ENCODE assay signal across 9 mouse cellular contexts in genomic region chr11:109363191-109364133, GRCm38 (mm10). TPM values are rescaled to one million over a fixed set of nuclear protein-coding genes. Genes with fewer than 3 reads are reported as not detected.
DNase-seq lines count a peak whose midpoint lies in the region; ATAC-seq lines count a peak whose summit lies in the region.
"Had no signal": no experiment of that assay in that cellular context is flagged by ENCODE, and none has a peak within 500 bp of the region (broad histone marks: within the 10 kb centered on the region; RNA-seq: fewer than 3 reads in every experiment).

No protein-coding gene starts in this region.

- peak overlapping the region; percentile 96 for H3K9ac ChIP-seq in liver, embryonic 16.5 days (ENCODE audit: low read depth, low read length)

- H3K36me3 ChIP-seq in liver, embryonic 16.5 days (ENCODE audit: control insufficient read depth, insufficient read depth) = peaks cover 6% of the 10 kb centered on the region; the same call in 1 of the 2 replicates

- H3K27me3 ChIP-seq in liver, embryonic 16.5 days (ENCODE audit: control insufficient read depth, insufficient read depth, low read depth, low read length) = no peaks in the 10 kb centered on the region

- 2% methylated on average over 53 of the region's 53 CpGs for WGBS in liver, embryonic 16.5 days (ENCODE audit: insufficient replicate concordance)

- H3K4me2 ChIP-seq in liver, embryonic 16.5 days (ENCODE audit: low read depth, low read length) = peak overlapping the region; percentile 52

- no peaks in the 10 kb centered on the region for H3K9me3 ChIP-seq in liver, embryonic 16.5 days (replicated peaks; ENCODE audit: control insufficient read depth, low read length)

- H3K27ac ChIP-seq in liver, embryonic 16.5 days (ENCODE audit: low read length) = peak overlapping the region; percentile 97

- DNase-seq in cerebellum, adult 11-12 months = no peak
- peak; percentile 40 for DNase-seq in c-Kit-positive CD71-positive TER-119-negative erythroid progenitor cells, embryonic 14.5 days (ENCODE audit: low read depth)
- peak; percentile 59 for DNase-seq in gastrocnemius, postnatal 25 days
- DNase-seq in natural killer cell, adult 2 months (ENCODE audit: low spot score in 2 of 2) = peak; percentile 49 to 57
- DNase-seq in right cerebral cortex, postnatal 4 days = no peak

- 0 out of 2 replicates have a peak, but pooled peaks have one; percentile 11 for ATAC-seq in cerebellum, adult (ENCODE audit: insufficient number of reproducible peaks, low FRiP score, low TSS enrichment)
- peak; percentile 19 for ATAC-seq in inflammation-experienced regulatory T-cells, adult 6 months
- ATAC-seq in liver, embryonic 16.5 days (ENCODE audit: low read depth) = peak; percentile 42

- H3K4me3 ChIP-seq in liver, embryonic 16.5 days (ENCODE audit: low read depth, low read length) = peak overlapping the region; percentile 73

- H3K4me1 ChIP-seq in liver, embryonic 16.5 days (ENCODE audit: control insufficient read depth, low read depth, low read length) = peaks cover 49% of the 10 kb centered on the region

RNA-seq across cellular contexts. Expression of gene Gna13, which starts 0.8 kb away (rescaled TPM):
- 10 to 100 TPM; 24.2 to 25.3 TPM for total RNA-seq in gastrocnemius, postnatal 25 days (2021)
- 10 to 100 TPM; 57.3 to 78.9 (median 61.4) TPM for polyA plus RNA-seq in inflammation-experienced regulatory T-cells, adult 6 months (2017; shearing (Covaris generic))
- 14.1 and 15.6 TPM in 2 replicates for polyA plus RNA-seq in liver, embryonic 16.5 days (2015; fragmentation: Nextera tagmentation; extraction: Ambion mirVana)

RNA-seq across cellular contexts. Expression of gene 9930022D16Rik, which starts 50.3 kb away (rescaled TPM):
- not detected for total RNA-seq in gastrocnemius, postnatal 25 days (2021)
- under 1 TPM; 0.28 to 0.39 (median 0.36) TPM for polyA plus RNA-seq in inflammation-experienced regulatory T-cells, adult 6 months (2017; shearing (Covaris generic))
- polyA plus RNA-seq in liver, embryonic 16.5 days (2015; fragmentation: Nextera tagmentation; extraction: Ambion mirVana) = not detected in 2 replicates
- polyA plus RNA-seq: large intestine, adult 2 months had no signal

Comparison
In these comparisons a context has a peak if more than half of its experiments do, and no peak if none do; other contexts are left out.
1. DNase-seq: peak in c-Kit-positive CD71-positive TER-119-negative erythroid progenitor cells, embryonic 14.5 days (single experiment), gastrocnemius, postnatal 25 days (single experiment) and natural killer cell, adult 2 months (2 of 2); none in cerebellum, adult 11-12 months (single experiment) and right cerebral cortex, postnatal 4 days (single experiment).
2. Peak in every context shown above with its lines, with median percentiles within 50 percentile points of each other: ATAC-seq.